Mouse (Mus musculus) heart, embryonic 14.5 days (tissue): ENCODE measurements at regions not wholly inside any gene's neighbourhood (a gene's known extent, or its start where the extent isn't known, plus 50 kb on each side); places are given as distances from the start of the nearest gene placed in this dataset.

Experiments used
- ATAC-seq: fragments of 200-750 bp; cut with Nextera tagmentation; 2 replicates; pipeline ENCODE4 v1.8.0; 2017; ENCODE audit warnings: low read depth, moderate TSS enrichment; ENCODE audit not compliant: insufficient number of reproducible peaks, insufficient read depth, low FRiP score
- H3K27ac ChIP-seq, 2 experiments: fragments of 200-500 bp in 1 of 2; fragments of 300-500 bp in 1 of 2; sonication (generic) in 1 of 2; replicated peaks in 1 of 2; 2 replicates each; pipeline ENCODE4 v1.5.1; 2012 to 2014; ENCODE audit warnings: low read depth in 2 of 2, low read length in 2 of 2, control low read depth in 1 of 2, mild to moderate bottlenecking in 1 of 2, mixed read lengths in 1 of 2; ENCODE audit not compliant: control insufficient read depth in 1 of 2, insufficient read depth in 1 of 2
- H3K27me3 ChIP-seq: fragments of 300-500 bp; sonication (generic); 2 replicates; pipeline ENCODE4 v1.6.1; 2014; ENCODE audit warnings: mild to moderate bottlenecking, low read length, control low read depth; ENCODE audit not compliant: control insufficient read depth, insufficient read depth
- H3K36me3 ChIP-seq: fragments of 300-500 bp; sonication (generic); 2 replicates; pipeline ENCODE4 v1.6.1; 2014; ENCODE audit warnings: mild to moderate bottlenecking, control low read depth, low read length, mixed read lengths; ENCODE audit not compliant: control insufficient read depth, insufficient read depth
- H3K4me1 ChIP-seq, 2 experiments: fragments of 200-500 bp in 1 of 2; fragments of 300-500 bp in 1 of 2; sonication (generic) in 1 of 2; 2 replicates each; pipeline ENCODE4 v1.6.1; 2012 to 2014; ENCODE audit warnings: low read length in 2 of 2, control low read depth in 1 of 2, mixed read lengths in 1 of 2; ENCODE audit not compliant: control insufficient read depth in 2 of 2, insufficient read depth in 2 of 2
- H3K4me2 ChIP-seq: fragments of 300-500 bp; sonication (generic); 2 replicates; pipeline ENCODE4 v1.6.1; 2014; ENCODE audit warnings: mild to moderate bottlenecking, low read length
- H3K4me3 ChIP-seq, 2 experiments: fragments of 200-500 bp in 1 of 2; fragments of 300-500 bp in 1 of 2; sonication (generic) in 1 of 2; 2 replicates each; pipeline ENCODE4 v1.5.1; 2012 to 2014; ENCODE audit warnings: low read length in 2 of 2, mild to moderate bottlenecking in 2 of 2, control low read depth in 1 of 2, low read depth in 1 of 2, moderate library complexity in 1 of 2; ENCODE audit not compliant: control insufficient read depth in 1 of 2, insufficient read depth in 1 of 2
- H3K9ac ChIP-seq: fragments of 300-500 bp; sonication (generic); 2 replicates; pipeline ENCODE4 v1.6.1; 2014; ENCODE audit warnings: mild to moderate bottlenecking, low read length
- H3K9me3 ChIP-seq: fragments of 300-500 bp; sonication (generic); 2 replicates; pipeline ENCODE4 v1.6.1; 2016; ENCODE audit warnings: low read length, control low read depth; ENCODE audit not compliant: control insufficient read depth
- WGBS: fragments of 180-500 bp; shearing (Covaris S2); extraction: QIAGEN DNeasy Blood & Tissue Kit; methylation state at CpG from one replicate; pipeline ENCODE4 v1.1.7; 2014; 5-methylcytosine and 5-hydroxymethylcytosine counted together

DNA sequence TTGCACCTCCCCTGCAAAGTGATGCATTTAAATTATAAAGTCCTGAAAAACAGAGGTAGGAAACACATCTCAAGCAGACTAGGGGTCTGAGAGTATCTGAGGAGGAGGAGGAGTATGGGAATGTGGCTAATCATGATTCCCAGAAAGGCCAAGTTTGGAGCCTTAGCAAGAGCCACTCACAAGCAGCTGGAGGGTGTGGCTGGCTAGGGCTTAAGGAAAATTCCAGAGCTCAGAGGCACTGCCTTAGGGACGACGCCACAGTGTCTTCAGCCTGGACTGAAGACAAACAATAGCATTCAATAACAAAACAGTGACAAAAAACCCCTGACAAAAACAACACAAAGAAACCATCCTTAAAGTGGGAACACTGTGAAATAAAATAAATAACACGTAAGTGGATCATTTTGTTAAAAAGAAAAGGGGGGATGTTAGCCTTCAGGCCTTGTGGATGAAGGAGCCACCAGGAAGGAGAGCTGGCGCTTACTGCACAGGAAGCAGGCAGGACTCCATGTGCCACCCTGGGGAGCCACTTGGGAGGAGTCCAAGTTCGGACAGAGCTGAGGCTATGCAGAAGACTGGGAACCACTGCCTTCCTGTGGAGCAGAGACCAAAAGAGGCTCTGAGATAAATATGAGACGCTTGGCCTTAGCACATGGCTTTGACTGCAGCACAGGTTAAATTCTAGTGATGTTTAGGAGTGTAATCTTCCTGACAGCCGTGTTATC is 56.6 kb upstream of the Serpine2 start:
- Histone ChIP-seq H3K4me1 (no peaks in the 10 kb centered on the region), H3K4me2 (no peak overlapping the region), H3K9ac (no peak overlapping the region), H3K27ac (no peak overlapping the region), H3K27me3 (no peaks in the 10 kb centered on the region), H3K9me3 (no peaks in the 10 kb centered on the region), H3K4me3 (no peak overlapping the region), H3K36me3 (no peaks in the 10 kb centered on the region)
- ATAC-seq, result no peak
- 47% methylated on average over 7 of the region's 7 CpGs for WGBS
